Mouse (Mus musculus) G1E (cell line): ENCODE results near the gene Krtap6-5.
"Not testable (repeated sequence)": the region's sequence is repeated elsewhere in the genome, so short reads cannot be mapped to it uniquely, and the experiment has no call there.

Source experiments
- CTCF ChIP-seq: IDR thresholded peaks from 2 replicates; pipeline ENCODE4 v1.5.1; 2012; ENCODE audit warnings: low read depth, low read length, inconsistent platforms, mixed read lengths
- GATA2 ChIP-seq: IDR thresholded peaks from 2 replicates; pipeline ENCODE4 v1.6.1; 2012; ENCODE audit warnings: low read depth, low read length, inconsistent platforms, borderline replicate concordance

- TF ChIP-seq CTCF, GATA2: not testable (repeated sequence)
Observed at GRCm38 (mm10) chr16:89063902-89064301, 16.2 kb upstream of the Krtap6-5 start, which contains the start of gene 1110025L11Rik.
